Mouse (Mus musculus) midbrain, embryonic 16.5 days (tissue): Measurements from ENCODE around the gene Mnx1. TPM values are rescaled to one million over a fixed set of nuclear protein-coding genes. Genes with fewer than 3 reads are reported as not detected.
A peak's percentile ranks its signal among the peaks of the same experiment; 100 is the strongest.

Experiments
- ATAC-seq: fragments of 200-750 bp; cut with Nextera tagmentation; 2 replicates; pipeline ENCODE4 v1.8.0; 2017; ENCODE audit warnings: moderate TSS enrichment
- H3K27ac ChIP-seq: fragments of 300-500 bp; sonication (generic); 2 replicates; pipeline ENCODE4 v1.5.1; 2014; ENCODE audit warnings: mild to moderate bottlenecking, low read length, mixed read lengths
- H3K27me3 ChIP-seq: fragments of 300-500 bp; sonication (generic); 2 replicates; pipeline ENCODE4 v1.6.1; 2014; ENCODE audit warnings: low read depth, low read length, mixed read lengths; ENCODE audit not compliant: control insufficient read depth, insufficient read depth
- H3K36me3 ChIP-seq: fragments of 300-500 bp; sonication (generic); 2 replicates; pipeline ENCODE4 v1.6.1; 2014; ENCODE audit warnings: mild to moderate bottlenecking, low read length, moderate library complexity, mixed read lengths; ENCODE audit not compliant: control insufficient read depth, insufficient read depth
- H3K4me1 ChIP-seq: fragments of 300-500 bp; sonication (generic); 2 replicates; pipeline ENCODE4 v1.6.1; 2014; ENCODE audit warnings: mild to moderate bottlenecking, low read length, mixed read lengths; ENCODE audit not compliant: control insufficient read depth, insufficient read depth
- H3K4me2 ChIP-seq: fragments of 300-500 bp; sonication (generic); 2 replicates; pipeline ENCODE4 v1.6.1; 2014; ENCODE audit warnings: mild to moderate bottlenecking, low read length, mixed read lengths
- H3K4me3 ChIP-seq: fragments of 300-500 bp; sonication (generic); 2 replicates; pipeline ENCODE4 v1.5.1; 2014; ENCODE audit warnings: low read depth, mild to moderate bottlenecking, low read length, moderate library complexity, mixed read lengths
- H3K9ac ChIP-seq: fragments of 300-500 bp; sonication (generic); 2 replicates; pipeline ENCODE4 v1.6.1; 2014; ENCODE audit warnings: low read depth, low read length, mixed read lengths
- H3K9me3 ChIP-seq: fragments of 300-500 bp; sonication (generic); replicated peaks from 2 replicates; pipeline ENCODE4 v1.6.1; 2014; ENCODE audit warnings: mild to moderate bottlenecking, low read length, mixed read lengths; ENCODE audit not compliant: control insufficient read depth, poor library complexity, severe bottlenecking
- WGBS: fragments of 180-500 bp; shearing (Covaris S2); extraction: QIAGEN DNeasy Blood & Tissue Kit; methylation state at CpG from one replicate; pipeline ENCODE4 v1.1.7; 2014; 5-methylcytosine and 5-hydroxymethylcytosine counted together
- polyA plus RNA-seq: library from polyadenylated mRNA; unstranded; fragments of >200 nt; fragmentation: Nextera tagmentation; extraction: Ambion mirVana; gene quantifications from 2 replicates; pipeline ENCODE4 v1.2.1, GENCODE M21; 2015

The Mnx1 gene
- polyA plus RNA-seq, 1 experiment from 2014 or later, result not detected

DNA sequence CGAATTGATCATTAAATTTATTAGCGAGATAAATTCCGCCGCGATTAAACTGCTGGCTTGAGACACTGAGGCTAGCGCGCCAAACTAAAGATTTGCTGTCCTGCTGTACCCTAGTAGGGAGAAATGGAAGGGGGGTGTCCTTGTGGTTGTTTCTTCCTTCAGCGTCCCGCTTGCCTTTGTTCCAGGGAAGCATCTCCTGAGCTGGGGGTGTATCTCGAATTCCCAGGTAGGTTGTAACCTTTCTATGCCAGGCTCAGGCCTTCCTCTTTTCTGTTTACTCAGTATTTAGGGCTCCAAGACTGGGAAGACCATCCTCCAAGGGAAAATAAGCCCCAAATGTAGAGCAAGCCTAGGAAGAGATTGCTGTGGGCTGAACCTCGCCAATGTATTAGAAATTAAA lies 6.9 kb downstream of the Mnx1 start:
- Histone ChIP-seq H3K36me3 (no peaks in the 10 kb centered on the region), H3K4me1 (peaks cover 6% of the 10 kb centered on the region; the same call in 1 of the 2 replicates), H3K4me2 (no peak overlapping the region), H3K4me3 (no peak overlapping the region), H3K27me3 (peaks cover 61% of the 10 kb centered on the region), H3K9me3 (no peaks in the 10 kb centered on the region), H3K27ac (no peak overlapping the region), H3K9ac (no peak overlapping the region)
- ATAC-seq, result no peak
- WGBS, result under 1% methylated on average over 11 of the region's 11 CpGs

DNA sequence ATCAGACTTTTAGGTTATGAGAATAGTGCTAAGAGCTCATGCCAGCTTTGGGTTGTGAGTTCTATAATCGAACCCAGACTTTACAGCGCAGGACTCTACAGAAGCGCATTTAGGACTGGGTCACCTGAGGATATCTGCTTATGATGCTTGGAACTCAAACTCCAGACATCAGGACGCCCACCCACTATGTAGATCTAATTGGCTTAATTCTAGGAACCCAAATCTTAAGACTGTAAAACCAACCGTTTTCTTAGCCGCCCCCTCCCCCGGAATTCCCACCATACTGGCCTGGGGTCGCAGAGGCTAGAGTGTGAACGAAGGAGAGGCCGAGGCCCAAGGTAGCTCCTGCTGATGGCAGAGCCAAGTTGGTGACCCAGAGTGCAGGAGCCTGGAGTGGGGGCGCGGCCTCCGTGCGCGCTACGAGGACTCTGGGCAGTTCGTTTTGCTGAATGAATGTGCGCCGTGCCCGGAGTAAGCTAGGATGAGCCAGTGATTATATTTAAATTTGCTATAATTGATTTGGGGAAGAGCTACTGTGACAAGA lies 7.3 kb downstream of the Mnx1 start:
- peaks cover 60% of the 10 kb centered on the region for H3K27me3 ChIP-seq
- H3K27ac ChIP-seq, result no peak overlapping the region
- WGBS, result 1% methylated on average over 20 of the region's 20 CpGs
- H3K36me3 ChIP-seq, result no peaks in the 10 kb centered on the region
- peaks cover 6% of the 10 kb centered on the region; the same call in 1 of the 2 replicates for H3K4me1 ChIP-seq
- H3K9ac ChIP-seq, result no peak overlapping the region
- ATAC-seq, result no peak
- no peaks in the 10 kb centered on the region for H3K9me3 ChIP-seq
- no peak overlapping the region for H3K4me2 ChIP-seq
- H3K4me3 ChIP-seq, result no peak overlapping the region

DNA sequence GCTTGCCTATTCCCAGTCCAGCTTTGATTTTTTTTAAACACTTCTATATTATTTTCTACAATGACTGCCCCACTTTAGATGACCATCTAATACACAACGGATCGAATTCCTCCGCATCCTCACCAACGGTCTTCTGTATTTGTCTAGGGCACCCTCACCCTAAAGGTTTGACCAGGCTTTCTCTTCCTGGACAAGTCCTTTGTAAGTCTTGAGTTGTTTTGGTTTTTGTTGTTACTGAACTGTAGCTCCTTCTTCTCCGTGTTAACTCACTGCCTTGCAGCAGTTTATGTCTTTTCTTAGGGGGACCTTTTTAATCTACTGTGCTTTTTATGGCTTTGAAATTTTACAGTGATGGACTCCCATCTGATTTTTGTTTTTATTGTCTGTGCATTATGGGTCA lies 8.0 kb downstream of the Mnx1 start:
- H3K36me3 ChIP-seq, result no peaks in the 10 kb centered on the region
- WGBS, result 3% methylated on average over 5 of the region's 5 CpGs
- no peak overlapping the region for H3K9ac ChIP-seq
- H3K9me3 ChIP-seq, result no peaks in the 10 kb centered on the region
- H3K27ac ChIP-seq, result no peak overlapping the region
- no peak overlapping the region for H3K4me3 ChIP-seq
- no peak for ATAC-seq
- peaks cover 59% of the 10 kb centered on the region for H3K27me3 ChIP-seq
- peaks cover 6% of the 10 kb centered on the region; the same call in 1 of the 2 replicates for H3K4me1 ChIP-seq
- no peak overlapping the region for H3K4me2 ChIP-seq

GRCm38 (mm10) chr5:29469501-29469900 lies 8.8 kb downstream of the Mnx1 start:
- WGBS, result 4% methylated on average over 4 of the region's 4 CpGs
- H3K4me1 ChIP-seq, result peaks cover 6% of the 10 kb centered on the region; the same call in 1 of the 2 replicates
- H3K36me3 ChIP-seq, result no peaks in the 10 kb centered on the region
- H3K27me3 ChIP-seq, result peaks cover 53% of the 10 kb centered on the region
- H3K27ac ChIP-seq, result no peak overlapping the region
- H3K9ac ChIP-seq, result no peak overlapping the region
- H3K4me3 ChIP-seq, result no peak overlapping the region
- H3K9me3 ChIP-seq, result no peaks in the 10 kb centered on the region
- no peak overlapping the region for H3K4me2 ChIP-seq
- ATAC-seq, result no peak

DNA sequence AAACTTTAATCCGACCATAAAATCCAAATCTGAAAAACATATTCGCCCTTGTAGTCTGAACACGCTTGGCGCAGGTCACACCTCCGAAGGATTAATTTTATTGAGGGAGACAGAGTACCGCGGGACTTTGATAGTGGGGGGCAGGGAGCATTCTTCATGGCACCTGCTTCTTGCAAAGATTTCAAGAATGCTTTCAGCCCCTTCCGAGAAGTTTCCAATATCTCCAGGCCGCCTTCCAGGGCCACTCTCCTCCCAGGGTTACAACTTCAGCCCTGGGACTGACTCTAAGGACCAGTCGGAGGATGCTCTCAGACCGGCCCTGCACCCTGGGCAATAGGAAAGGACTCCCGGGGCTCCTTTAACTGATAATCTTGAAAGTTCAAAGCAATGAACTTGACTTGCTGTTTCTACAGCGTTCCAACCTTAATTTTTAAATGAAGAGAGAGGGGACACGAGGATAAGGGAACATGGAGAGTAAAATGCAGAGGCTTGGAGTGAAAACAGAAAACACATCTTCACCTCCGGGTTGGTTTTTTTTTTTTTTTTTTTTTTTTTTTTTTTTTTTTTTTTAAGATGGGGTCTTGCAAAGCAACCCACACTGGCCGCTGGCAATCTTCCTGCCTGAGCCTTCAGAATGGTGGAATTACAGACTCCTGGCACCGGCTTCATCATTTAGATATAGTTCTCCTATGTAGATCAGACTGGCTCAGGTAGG lies 9.8 kb downstream of the Mnx1 start:
- H3K36me3 ChIP-seq, result no peaks in the 10 kb centered on the region
- no peak overlapping the region for H3K27ac ChIP-seq
- peaks cover 51% of the 10 kb centered on the region for H3K27me3 ChIP-seq
- H3K9ac ChIP-seq, result no peak overlapping the region; the same call in 1 of the 2 replicates
- peak overlapping the region; percentile 56 for H3K4me2 ChIP-seq
- H3K4me1 ChIP-seq, result peaks cover 6% of the 10 kb centered on the region; the same call in 1 of the 2 replicates
- H3K9me3 ChIP-seq, result no peaks in the 10 kb centered on the region
- peak overlapping the region; percentile 30 for H3K4me3 ChIP-seq
- ATAC-seq, result no peak
- under 1% methylated on average over 17 of the region's 17 CpGs for WGBS

DNA sequence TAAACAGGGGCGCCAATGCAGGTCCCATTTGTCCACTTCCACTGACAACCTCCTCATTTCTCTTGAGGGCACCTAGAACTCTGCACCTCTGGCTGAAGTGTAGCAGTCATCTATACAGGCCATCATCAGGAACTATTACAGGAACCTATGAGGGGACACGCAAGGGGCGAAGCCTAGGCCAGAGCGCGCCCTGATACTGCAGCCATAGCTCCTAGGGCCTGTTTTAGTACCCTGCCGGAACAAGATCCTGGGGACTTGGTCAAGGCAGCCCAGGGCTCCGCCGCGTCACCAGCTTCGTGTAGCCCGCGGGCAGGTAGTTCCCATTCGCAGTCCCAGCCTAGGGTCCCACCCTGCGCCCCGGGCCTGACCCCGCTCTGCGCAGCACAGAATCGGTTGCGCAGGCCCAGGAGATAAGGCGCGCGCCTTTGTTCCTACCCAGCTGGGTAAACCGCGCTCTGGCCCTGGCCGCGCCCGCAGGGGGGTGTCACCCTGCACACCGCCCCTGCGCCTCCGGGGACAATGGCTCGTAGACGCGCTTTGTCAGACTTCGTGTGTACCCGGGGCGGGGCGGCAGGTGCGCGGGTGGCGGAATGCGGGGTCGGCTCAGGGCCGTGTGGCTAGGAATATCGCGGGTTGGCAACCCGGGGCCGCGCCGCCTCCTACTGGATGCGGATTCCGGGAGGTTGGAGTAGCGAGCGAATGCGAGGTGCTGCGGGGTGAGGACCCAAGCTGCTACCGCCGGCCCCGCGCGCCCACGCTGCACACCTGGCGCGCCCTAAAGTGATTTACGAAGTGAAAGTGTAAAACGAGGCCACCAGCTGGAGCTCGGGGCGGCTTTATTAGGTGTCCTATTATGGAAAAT lies 10.6 kb downstream of the Mnx1 start:
- H3K36me3 ChIP-seq, result no peaks in the 10 kb centered on the region
- peak overlapping the region; percentile 56 for H3K4me2 ChIP-seq
- WGBS, result 3% methylated on average over 66 of the region's 67 CpGs
- H3K4me3 ChIP-seq, result peak overlapping the region; percentile 30
- peak overlapping the region; percentile 11; the same call in 1 of the 2 replicates for H3K9ac ChIP-seq
- peak; percentile 46; the same call in 1 of the 2 replicates for ATAC-seq
- H3K4me1 ChIP-seq, result peaks cover 6% of the 10 kb centered on the region; the same call in 1 of the 2 replicates
- no peaks in the 10 kb centered on the region for H3K9me3 ChIP-seq
- H3K27me3 ChIP-seq, result peaks cover 51% of the 10 kb centered on the region
- H3K27ac ChIP-seq, result no peak overlapping the region

GRCm38 (mm10) chr5:29462943-29463686 lies 15.2 kb downstream of the Mnx1 start:
- Histone ChIP-seq H3K9ac (no peak overlapping the region), H3K27ac (no peak overlapping the region), H3K4me1 (peaks cover 4% of the 10 kb centered on the region; the same call in 1 of the 2 replicates), H3K36me3 (no peaks in the 10 kb centered on the region), H3K27me3 (peaks cover 27% of the 10 kb centered on the region), H3K9me3 (no peaks in the 10 kb centered on the region), H3K4me2 (no peak overlapping the region), H3K4me3 (no peak overlapping the region)
- WGBS, result 86% methylated on average over 9 of the region's 9 CpGs
- ATAC-seq, result no peak

DNA sequence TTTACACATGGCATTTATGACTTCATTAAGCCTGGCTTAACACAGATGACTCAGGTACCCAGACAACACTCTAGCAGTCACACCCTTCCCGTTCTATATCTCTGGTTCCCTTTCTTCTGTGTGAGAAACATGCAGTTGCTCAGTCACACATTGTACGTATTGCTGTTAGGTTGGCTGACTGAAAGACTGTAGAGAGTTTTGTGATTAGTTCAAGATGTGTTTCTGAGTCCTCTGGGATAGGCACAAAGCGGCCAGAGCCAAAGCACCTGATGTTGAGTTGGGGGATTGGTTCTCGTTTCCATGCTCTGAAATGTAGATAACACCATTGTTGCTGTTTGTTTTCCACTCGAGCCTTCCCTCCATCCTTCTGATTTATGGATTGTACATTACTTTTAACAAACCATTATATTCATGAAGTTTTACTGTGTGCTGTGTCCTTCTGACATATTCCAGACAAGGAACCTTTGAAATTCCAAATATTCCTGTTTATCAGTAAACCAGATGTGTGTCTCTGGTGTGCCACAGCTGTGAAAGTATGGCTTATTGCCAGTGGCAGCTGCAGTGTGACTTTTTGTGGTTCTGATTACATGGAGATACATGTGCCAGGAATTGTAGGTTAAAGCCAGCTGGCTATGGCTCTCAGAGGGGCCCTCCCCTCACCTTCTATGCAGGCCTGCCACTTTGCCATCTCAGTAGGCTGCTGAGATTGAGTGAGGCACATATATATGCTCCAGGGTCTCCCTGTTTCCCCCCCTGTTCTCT lies 21.2 kb downstream of the Mnx1 start:
- H3K9ac ChIP-seq, result no peak overlapping the region
- 90% methylated on average over 5 of the region's 5 CpGs for WGBS
- ATAC-seq, result no peak
- no peak overlapping the region for H3K27ac ChIP-seq
- H3K4me1 ChIP-seq, result no peaks in the 10 kb centered on the region
- peaks cover 8% of the 10 kb centered on the region for H3K36me3 ChIP-seq
- no peak overlapping the region for H3K4me2 ChIP-seq
- H3K4me3 ChIP-seq, result no peak overlapping the region
- H3K9me3 ChIP-seq, result no peaks in the 10 kb centered on the region
- no peaks in the 10 kb centered on the region for H3K27me3 ChIP-seq
